Mouse (Mus musculus) cerebellum, adult 9-10 months (tissue): Measurements from ENCODE around the gene Wdr54.

ENCODE experiments used
- DNase-seq: peaks from one replicate; pipeline ENCODE4 v3.0.0; 2022

Gene Wdr54

GRCm38 (mm10) chr6:83101688-83102556 is 54.3 kb downstream of the Wdr54 start:
- DNase-seq = peak; percentile 57

- DNase-seq = peak; percentile 94
Observed at GRCm38 (mm10) chr6:83101316-83101687, 54.9 kb downstream of the Wdr54 start, which contains the start of the genes Ccdc142 and Gm42688. Gene Ccdc142, plus strand, starts transcription at chr6:83101601. Gene Gm42688, plus strand, starts transcription at chr6:83101617.
